Mouse (Mus musculus) cortical plate, adult 2 months (tissue): ENCODE measurements around the gene Slc39a11.

Source experiments
- CTCF ChIP-seq: fragments of 200-500 bp; IDR thresholded peaks from 2 replicates; pipeline ENCODE4 v1.5.1; 2011; ENCODE audit warnings: mild to moderate bottlenecking, control low read depth, low read length; ENCODE audit not compliant: insufficient read depth; ENCODE audit errors: extremely low read depth
- POLR2A ChIP-seq: fragments of 200-500 bp; IDR thresholded peaks from 2 replicates; pipeline ENCODE4 v1.6.1; 2011; ENCODE audit warnings: mild to moderate bottlenecking, low read length, control low read depth; ENCODE audit not compliant: insufficient read depth; ENCODE audit errors: extremely low read depth

- no peak for TF ChIP-seq CTCF
- TF ChIP-seq POLR2A = no peak
These were observed 131.7 kb downstream of the Slc39a11 start for GRCm38 (mm10) chr11:113518176-113518575.
